8 mouse cellular contexts compared by ENCODE assay signal in the genomic region with DNA sequence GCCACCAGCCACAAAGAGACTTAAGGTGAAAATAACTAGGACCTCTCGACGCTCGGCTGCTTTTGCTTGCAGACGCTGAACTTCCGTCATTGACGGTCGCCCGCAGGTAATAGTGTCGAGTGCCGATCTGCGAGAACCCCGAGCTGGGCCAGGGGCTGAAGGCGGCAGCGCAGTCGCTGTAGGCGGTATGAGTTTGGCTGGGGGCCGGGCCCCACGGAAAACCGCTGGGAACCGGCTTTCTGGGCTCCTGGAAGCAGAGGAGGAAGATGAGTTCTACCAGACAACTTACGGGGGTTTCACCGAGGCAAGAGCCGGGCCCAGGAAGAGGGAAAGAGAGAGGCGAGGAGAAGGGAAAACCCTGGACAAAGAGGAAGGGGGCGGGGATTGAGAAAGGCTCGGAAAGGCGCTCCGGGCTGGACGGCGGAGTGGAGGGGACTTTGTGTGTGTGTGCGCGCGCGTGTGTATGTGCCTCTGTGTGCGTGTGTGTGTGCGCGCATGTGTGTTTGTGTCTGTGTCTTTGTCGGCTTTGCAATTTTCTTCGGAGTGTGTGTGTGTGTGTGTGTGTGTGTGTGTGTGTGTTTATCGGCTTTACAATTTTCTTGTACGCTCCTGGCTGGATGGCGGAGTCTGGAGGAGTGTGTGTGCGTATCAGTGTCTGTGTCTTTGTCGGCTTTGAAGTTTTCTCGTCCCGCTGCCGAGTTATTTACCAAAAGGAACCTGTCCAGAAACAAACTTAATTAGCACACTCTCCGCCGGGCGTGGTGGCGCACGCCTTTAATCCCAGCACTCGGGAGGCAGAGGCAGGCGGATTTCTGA. TPM values are rescaled to one million over a fixed set of nuclear protein-coding genes. Genes with fewer than 3 reads are reported as not detected.
DNase-seq lines count a peak whose midpoint lies in the region; ATAC-seq lines count a peak whose summit lies in the region.

A gene (plus strand): TSS at position 112 of the 816 bp plus-strand sequence.

- ATAC-seq in megakaryocyte progenitor cell, adult 5-6 weeks (replicated peaks; ENCODE audit: poor library complexity), result peak; percentile 84

- DNase-seq in adipocyte (ENCODE audit: low spot score), result peak; percentile 92
- DNase-seq in embryo, embryonic 10 days (ENCODE audit: low spot score), result peak; percentile 96
- peak; percentile 83 for DNase-seq in gastrocnemius, postnatal 10 days
- peak; percentile 92 for DNase-seq in induced T-regulatory cell, adult 2 months (ENCODE audit: low read depth)
- peak; percentile 73 to 90 for DNase-seq in left cerebral cortex, adult 9 months (ENCODE audit: low spot score in 2 of 2)
- peak; percentile 88 for DNase-seq in right cerebral cortex, postnatal 14 days
- peak; percentile 89 to 90 for DNase-seq in urinary bladder, postnatal 36 days (ENCODE audit: low spot score in 2 of 2)

RNA-seq across cellular contexts. Expression of the gene that starts here (rescaled TPM):
- 10 to 100 TPM; 41.0 to 49.1 TPM for total RNA-seq in gastrocnemius, postnatal 10 days (2021)
- 40.4 and 47.6 TPM in 2 replicates for total RNA-seq in megakaryocyte progenitor cell, adult 5-6 weeks (2015)
- total RNA-seq in megakaryocyte progenitor cell, adult 5-6 weeks (2017), result 97.9 and 124 TPM in 2 replicates

Comparison
In these comparisons a context has a peak if more than half of its experiments do, and no peak if none do; other contexts are left out.
1. Peak in every context shown above with its lines: DNase-seq and ATAC-seq.